Mouse (Mus musculus) E14TG2a.4 (cell line): ENCODE measurements at regions not wholly inside any gene's neighbourhood (a gene's known extent, or its start where the extent isn't known, plus 50 kb on each side); places are given as distances from the start of the nearest gene placed in this dataset.

Source experiments
- CTCF ChIP-seq: conservative IDR thresholded peaks from 2 replicates; pipeline ENCODE4 v1.5.1; 2014; ENCODE audit warnings: low read length
- POU5F1 ChIP-seq: IDR thresholded peaks from 2 replicates; pipeline ENCODE4 v1.6.1; 2014; ENCODE audit warnings: low read length, borderline replicate concordance

GRCm38 (mm10) chr7:64007766-64008165 lies 69.1 kb upstream of the Klf13 start:
- no peak for TF ChIP-seq CTCF
- TF ChIP-seq POU5F1, result no peak
